Mouse (Mus musculus): Measurements from ENCODE around the gene Apol8. TPM values are rescaled to one million over a fixed set of nuclear protein-coding genes. Genes with fewer than 3 reads are reported as not detected.

The Apol8 gene
- total RNA-seq, 2 experiments from 2014 or later: not detected

GRCm38 (mm10) chr15:77789186-77789585 is 32.4 kb upstream of the Apol8 start:
- no peak for DNase-seq (ENCODE audit: low spot score)
- intact Hi-C loops (cut with DNase I): no loop called here

- intact Hi-C loops (cut with DNase I): no loop called here
These were observed 31.6 kb upstream of the Apol8 start for GRCm38 (mm10) chr15:77788356-77788755.

GRCm38 (mm10) chr15:77785807-77786206 is 29.0 kb upstream of the Apol8 start:
- intact Hi-C loops (cut with DNase I): no loop called here
- DNase-seq (ENCODE audit: low spot score): no peak

More at GRCm38 (mm10) chr15:77788356-77788755, 31.6 kb upstream of the Apol8 start:
- no peak for DNase-seq (ENCODE audit: low spot score)

- DNase-seq (ENCODE audit: low spot score): no peak
- intact Hi-C loops (cut with DNase I): no loop called here
These were observed 27.4 kb upstream of the Apol8 start for GRCm38 (mm10) chr15:77784039-77784824.

- intact Hi-C loops (cut with DNase I): loop anchor here (2.0 kb wide), 1 partner anchor 134 kb away; no protein-coding TSS in a partner anchor
- no peak for DNase-seq (ENCODE audit: low spot score)
These were observed 25.7 kb upstream of the Apol8 start for GRCm38 (mm10) chr15:77782449-77783014.

- intact Hi-C loops (cut with DNase I): loop anchor here (2.0 kb wide), 1 partner anchor 141 kb away; no protein-coding TSS in a partner anchor
These were observed 18.6 kb upstream of the Apol8 start for GRCm38 (mm10) chr15:77775186-77775963.

GRCm38 (mm10) chr15:77774303-77774702 is 17.5 kb upstream of the Apol8 start:
- intact Hi-C loops (cut with DNase I): loop anchor here (2.0 kb wide), 1 partner anchor 142 kb away; no protein-coding TSS in a partner anchor
- DNase-seq (ENCODE audit: low spot score): no peak

More at GRCm38 (mm10) chr15:77775186-77775963, 18.6 kb upstream of the Apol8 start:
- peak; percentile 44 for DNase-seq (ENCODE audit: low spot score)

- no peak for DNase-seq (ENCODE audit: low spot score)
- intact Hi-C loops (cut with DNase I): loop anchor here (2.0 kb wide), 1 partner anchor 67 kb away; no protein-coding TSS in a partner anchor
These were observed 16.5 kb upstream of the Apol8 start for GRCm38 (mm10) chr15:77773099-77773915.

- DNase-seq (ENCODE audit: low spot score): no peak
- intact Hi-C loops (cut with DNase I): no loop called here
These were observed 14.1 kb upstream of the Apol8 start for GRCm38 (mm10) chr15:77770942-77771341.

GRCm38 (mm10) chr15:77770341-77770740 is 13.5 kb upstream of the Apol8 start:
- intact Hi-C loops (cut with DNase I): no loop called here
- DNase-seq (ENCODE audit: low spot score): no peak

GRCm38 (mm10) chr15:77766981-77767380 is 10.2 kb upstream of the Apol8 start:
- no peak for DNase-seq (ENCODE audit: low spot score)
- intact Hi-C loops (cut with DNase I): no loop called here

GRCm38 (mm10) chr15:77765484-77766093 is 8.8 kb upstream of the Apol8 start:
- DNase-seq (ENCODE audit: low spot score): no peak
- intact Hi-C loops (cut with DNase I): no loop called here

- intact Hi-C loops (cut with DNase I): no loop called here
- peak; percentile 80 for DNase-seq (ENCODE audit: low spot score)
These were observed 7.7 kb upstream of the Apol8 start for GRCm38 (mm10) chr15:77764391-77765006.

GRCm38 (mm10) chr15:77763702-77764101 is 6.9 kb upstream of the Apol8 start:
- DNase-seq (ENCODE audit: low spot score): no peak

GRCm38 (mm10) chr15:77763050-77763449 is 6.2 kb upstream of the Apol8 start:
- intact Hi-C loops (cut with DNase I): no loop called here
- no peak for DNase-seq (ENCODE audit: low spot score)

More at GRCm38 (mm10) chr15:77763702-77764101, 6.9 kb upstream of the Apol8 start:
- intact Hi-C loops (cut with DNase I): no loop called here

GRCm38 (mm10) chr15:77761561-77762380 is 5.0 kb upstream of the Apol8 start:
- intact Hi-C loops (cut with DNase I): no loop called here
- no peak for DNase-seq (ENCODE audit: low spot score)

- intact Hi-C loops (cut with DNase I): no loop called here
- DNase-seq (ENCODE audit: low spot score): no peak
These were observed 4.3 kb upstream of the Apol8 start for GRCm38 (mm10) chr15:77761083-77761482.

- intact Hi-C loops (cut with DNase I): no loop called here
- DNase-seq (ENCODE audit: low spot score): no peak
These were observed 3.2 kb upstream of the Apol8 start for GRCm38 (mm10) chr15:77760037-77760436.

Measured in heart, postnatal 25 days (tissue).